Mouse (Mus musculus): ENCODE data around the gene Tmem39a. TPM values are rescaled to one million over a fixed set of nuclear protein-coding genes. Genes with fewer than 3 reads are reported as not detected.
A peak's percentile ranks its signal among the peaks of the same experiment; 100 is the strongest.

Gene Tmem39a
- 16.1 and 24.2 TPM in 2 replicates for total RNA-seq (2015; ENCODE audit: low replicate concordance)
- total RNA-seq (2017; ENCODE audit: low replicate concordance) = 15.8 and 26.2 TPM in 2 replicates

GRCm38 (mm10) chr16:38558221-38558748, at the start of gene Tmem39a:
Tmem39a (plus strand) TSS chr16:38558698.
- ATAC-seq (replicated peaks; ENCODE audit: low FRiP score, poor library complexity, severe bottlenecking) = no peak

- ATAC-seq (replicated peaks; ENCODE audit: low FRiP score, poor library complexity, severe bottlenecking) = no peak
These were observed 47.7 kb upstream of the Tmem39a start for GRCm38 (mm10) chr16:38510846-38511245.

GRCm38 (mm10) chr16:38519140-38519539, 39.4 kb upstream of the Tmem39a start:
- no peak for ATAC-seq (replicated peaks; ENCODE audit: low FRiP score, poor library complexity, severe bottlenecking)

- no peak for ATAC-seq (replicated peaks; ENCODE audit: low FRiP score, poor library complexity, severe bottlenecking)
These were observed 37.1 kb upstream of the Tmem39a start for GRCm38 (mm10) chr16:38521211-38521987.

GRCm38 (mm10) chr16:38522129-38523084, 36.1 kb upstream of the Tmem39a start, which contains the start of gene Timmdc1:
Timmdc1 (minus strand) TSS chr16:38522663.
- peak; percentile 98 for ATAC-seq (replicated peaks; ENCODE audit: low FRiP score, poor library complexity, severe bottlenecking)

- no peak for ATAC-seq (replicated peaks; ENCODE audit: low FRiP score, poor library complexity, severe bottlenecking)
These were observed 32.2 kb upstream of the Tmem39a start for GRCm38 (mm10) chr16:38526264-38526663.

- ATAC-seq (replicated peaks; ENCODE audit: low FRiP score, poor library complexity, severe bottlenecking) = peak; percentile 87
These were observed 21.9 kb upstream of the Tmem39a start for GRCm38 (mm10) chr16:38536544-38537146.

- no peak for ATAC-seq (replicated peaks; ENCODE audit: low FRiP score, poor library complexity, severe bottlenecking)
These were observed 19.6 kb upstream of the Tmem39a start for GRCm38 (mm10) chr16:38538716-38539380.

- ATAC-seq (replicated peaks; ENCODE audit: low FRiP score, poor library complexity, severe bottlenecking) = no peak
These were observed 10.5 kb upstream of the Tmem39a start for GRCm38 (mm10) chr16:38548000-38548399.

- ATAC-seq (replicated peaks; ENCODE audit: low FRiP score, poor library complexity, severe bottlenecking) = peak; percentile 88
These were observed 8.8 kb upstream of the Tmem39a start, which contains the start of gene Poglut1 for GRCm38 (mm10) chr16:38549479-38550396. Poglut1 (minus strand) TSS chr16:38550258.

GRCm38 (mm10) chr16:38555988-38556387, 2.5 kb upstream of the Tmem39a start:
- no peak for ATAC-seq (replicated peaks; ENCODE audit: low FRiP score, poor library complexity, severe bottlenecking)

- peak; percentile 99 for ATAC-seq (replicated peaks; ENCODE audit: low FRiP score, poor library complexity, severe bottlenecking)
These were observed 3.9 kb downstream of the Tmem39a start for GRCm38 (mm10) chr16:38562131-38562967.

- ATAC-seq (replicated peaks; ENCODE audit: low FRiP score, poor library complexity, severe bottlenecking) = peak; percentile 70
These were observed 4.5 kb downstream of the Tmem39a start for GRCm38 (mm10) chr16:38562968-38563327.

GRCm38 (mm10) chr16:38563516-38563915, 5.0 kb downstream of the Tmem39a start:
- no peak for ATAC-seq (replicated peaks; ENCODE audit: low FRiP score, poor library complexity, severe bottlenecking)

- ATAC-seq (replicated peaks; ENCODE audit: low FRiP score, poor library complexity, severe bottlenecking) = no peak
These were observed 9.7 kb downstream of the Tmem39a start for GRCm38 (mm10) chr16:38568192-38568591.

- no peak for ATAC-seq (replicated peaks; ENCODE audit: low FRiP score, poor library complexity, severe bottlenecking)
These were observed 13.0 kb downstream of the Tmem39a start for GRCm38 (mm10) chr16:38571481-38571880.

GRCm38 (mm10) chr16:38584761-38585160, 26.3 kb downstream of the Tmem39a start:
- no peak for ATAC-seq (replicated peaks; ENCODE audit: low FRiP score, poor library complexity, severe bottlenecking)
